Mouse (Mus musculus): Measurements from ENCODE around the gene Eid1. TPM values are rescaled to one million over a fixed set of nuclear protein-coding genes. Genes with fewer than 3 reads are reported as not detected.

Gene Eid1
- polyA plus RNA-seq, 1 experiment from 2014 or later: 135 TPM

GRCm38 (mm10) chr2:125655391-125655790, 17.5 kb upstream of the Eid1 start:
- Histone ChIP-seq H3K27ac (no peak overlapping the region), H3K9me3 (replicated peaks) (no peaks in the 10 kb centered on the region), H3K4me1 (peaks cover 3% of the 10 kb centered on the region), H3K4me3 (no peak overlapping the region), H3K27me3 (ENCODE audit: low read depth, poor library complexity, severe bottlenecking) (no peaks in the 10 kb centered on the region), H3K36me3 (no peaks in the 10 kb centered on the region)
- DNase-seq (ENCODE audit: low spot score): no peak
- 92% methylated on average over 9 of the region's 9 CpGs for WGBS

GRCm38 (mm10) chr2:125659823-125660536, 12.9 kb upstream of the Eid1 start:
- Histone ChIP-seq H3K4me1 (peaks cover 15% of the 10 kb centered on the region), H3K36me3 (no peaks in the 10 kb centered on the region), H3K4me3 (peak overlapping the region; percentile 47), H3K27ac (peak overlapping the region; percentile 78), H3K27me3 (ENCODE audit: low read depth, poor library complexity, severe bottlenecking) (no peaks in the 10 kb centered on the region), H3K9me3 (replicated peaks) (no peaks in the 10 kb centered on the region)
- DNase-seq (ENCODE audit: low spot score): peak; percentile 71
- 22% methylated on average over 10 of the region's 10 CpGs for WGBS

GRCm38 (mm10) chr2:125660537-125661130, 12.3 kb upstream of the Eid1 start:
- Histone ChIP-seq H3K9me3 (replicated peaks) (no peaks in the 10 kb centered on the region), H3K27me3 (ENCODE audit: low read depth, poor library complexity, severe bottlenecking) (no peaks in the 10 kb centered on the region), H3K27ac (peak overlapping the region; percentile 78), H3K36me3 (no peaks in the 10 kb centered on the region), H3K4me1 (peaks cover 15% of the 10 kb centered on the region), H3K4me3 (peak overlapping the region; percentile 47)
- 35% methylated on average over 20 of the region's 20 CpGs for WGBS
- peak; percentile 64 for DNase-seq (ENCODE audit: low spot score)

GRCm38 (mm10) chr2:125661156-125661555, 11.7 kb upstream of the Eid1 start:
- Histone ChIP-seq H3K4me3 (peak overlapping the region; percentile 47), H3K27ac (peak overlapping the region; percentile 78), H3K36me3 (no peaks in the 10 kb centered on the region), H3K9me3 (replicated peaks) (no peaks in the 10 kb centered on the region), H3K27me3 (ENCODE audit: low read depth, poor library complexity, severe bottlenecking) (no peaks in the 10 kb centered on the region), H3K4me1 (peaks cover 15% of the 10 kb centered on the region)
- 24% methylated on average over 4 of the region's 4 CpGs for WGBS
- no peak for DNase-seq (ENCODE audit: low spot score)

- 96% methylated on average over 3 of the region's 3 CpGs for WGBS
These were observed 10.4 kb upstream of the Eid1 start for GRCm38 (mm10) chr2:125662517-125662916.

GRCm38 (mm10) chr2:125665213-125665612, 7.7 kb upstream of the Eid1 start:
- Histone ChIP-seq H3K4me1 (peaks cover 19% of the 10 kb centered on the region), H3K27me3 (ENCODE audit: low read depth, poor library complexity, severe bottlenecking) (no peaks in the 10 kb centered on the region), H3K27ac (no peak overlapping the region), H3K36me3 (no peaks in the 10 kb centered on the region), H3K4me3 (no peak overlapping the region), H3K9me3 (replicated peaks) (no peaks in the 10 kb centered on the region)
- DNase-seq (ENCODE audit: low spot score): no peak
- 90% methylated on average over 5 of the region's 5 CpGs for WGBS

More at GRCm38 (mm10) chr2:125662517-125662916, 10.4 kb upstream of the Eid1 start:
- Histone ChIP-seq H3K4me3 (no peak overlapping the region), H3K9me3 (replicated peaks) (no peaks in the 10 kb centered on the region), H3K4me1 (peaks cover 21% of the 10 kb centered on the region), H3K36me3 (no peaks in the 10 kb centered on the region), H3K27me3 (ENCODE audit: low read depth, poor library complexity, severe bottlenecking) (no peaks in the 10 kb centered on the region), H3K27ac (no peak overlapping the region)
- no peak for DNase-seq (ENCODE audit: low spot score)

- Histone ChIP-seq H3K9me3 (replicated peaks) (no peaks in the 10 kb centered on the region), H3K4me1 (peaks cover 12% of the 10 kb centered on the region), H3K4me3 (no peak overlapping the region), H3K27me3 (ENCODE audit: low read depth, poor library complexity, severe bottlenecking) (no peaks in the 10 kb centered on the region), H3K27ac (no peak overlapping the region), H3K36me3 (no peaks in the 10 kb centered on the region)
- DNase-seq (ENCODE audit: low spot score): no peak
- WGBS: 89% methylated on average over 4 of the region's 4 CpGs
These were observed 7.0 kb upstream of the Eid1 start for GRCm38 (mm10) chr2:125665909-125666308.

GRCm38 (mm10) chr2:125666668-125667067, 6.2 kb upstream of the Eid1 start:
- Histone ChIP-seq H3K27me3 (ENCODE audit: low read depth, poor library complexity, severe bottlenecking) (no peaks in the 10 kb centered on the region), H3K36me3 (no peaks in the 10 kb centered on the region), H3K4me3 (no peak overlapping the region), H3K27ac (no peak overlapping the region), H3K4me1 (peaks cover 6% of the 10 kb centered on the region; the same call in 1 of the 2 replicates), H3K9me3 (replicated peaks) (no peaks in the 10 kb centered on the region)
- 89% methylated on average over 4 of the region's 4 CpGs for WGBS
- DNase-seq (ENCODE audit: low spot score): no peak

GRCm38 (mm10) chr2:125667184-125667583, 5.7 kb upstream of the Eid1 start:
- no peak for DNase-seq (ENCODE audit: low spot score)
- 69% methylated on average over 5 of the region's 5 CpGs for WGBS
- Histone ChIP-seq H3K4me3 (no peak overlapping the region), H3K27ac (no peak overlapping the region), H3K4me1 (peaks cover 6% of the 10 kb centered on the region; the same call in 1 of the 2 replicates), H3K36me3 (no peaks in the 10 kb centered on the region), H3K27me3 (ENCODE audit: low read depth, poor library complexity, severe bottlenecking) (no peaks in the 10 kb centered on the region), H3K9me3 (replicated peaks) (no peaks in the 10 kb centered on the region)

- Histone ChIP-seq H3K4me1 (peaks cover 6% of the 10 kb centered on the region; the same call in 1 of the 2 replicates), H3K36me3 (no peaks in the 10 kb centered on the region), H3K4me3 (no peak overlapping the region), H3K9me3 (replicated peaks) (no peaks in the 10 kb centered on the region), H3K27me3 (ENCODE audit: low read depth, poor library complexity, severe bottlenecking) (no peaks in the 10 kb centered on the region), H3K27ac (no peak overlapping the region)
- DNase-seq (ENCODE audit: low spot score): no peak
- 89% methylated on average over 7 of the region's 7 CpGs for WGBS
These were observed 5.2 kb upstream of the Eid1 start for GRCm38 (mm10) chr2:125667721-125668120.

GRCm38 (mm10) chr2:125670846-125671245, 2.0 kb upstream of the Eid1 start:
- H3K27me3 ChIP-seq (ENCODE audit: low read depth, poor library complexity, severe bottlenecking): no peaks in the 10 kb centered on the region
- H3K27ac ChIP-seq: no peak overlapping the region
- no peak overlapping the region for H3K4me3 ChIP-seq
- H3K9me3 ChIP-seq (replicated peaks): no peaks in the 10 kb centered on the region
- no peaks in the 10 kb centered on the region for H3K36me3 ChIP-seq
- DNase-seq (ENCODE audit: low spot score): no peak
- H3K4me1 ChIP-seq: peaks cover 19% of the 10 kb centered on the region
- 68% methylated on average over 1 of the region's 1 CpGs for WGBS

GRCm38 (mm10) chr2:125672568-125672956, 333 bp upstream of the Eid1 start:
- WGBS: 30% methylated on average over 8 of the region's 20 CpGs
- no peaks in the 10 kb centered on the region for H3K36me3 ChIP-seq
- peak overlapping the region; percentile 96 for H3K27ac ChIP-seq
- peak overlapping the region; percentile 89 for H3K4me3 ChIP-seq
- no peaks in the 10 kb centered on the region for H3K27me3 ChIP-seq (ENCODE audit: low read depth, poor library complexity, severe bottlenecking)
- DNase-seq (ENCODE audit: low spot score): no peak
- H3K9me3 ChIP-seq (replicated peaks): no peaks in the 10 kb centered on the region
- peaks cover 13% of the 10 kb centered on the region for H3K4me1 ChIP-seq

- H3K4me1 ChIP-seq: peaks cover 27% of the 10 kb centered on the region
- no peak overlapping the region for H3K4me3 ChIP-seq
- no peaks in the 10 kb centered on the region for H3K9me3 ChIP-seq (replicated peaks)
- peak; percentile 46 for DNase-seq (ENCODE audit: low spot score)
- 43% methylated on average over 9 of the region's 9 CpGs for WGBS
- H3K27me3 ChIP-seq (ENCODE audit: low read depth, poor library complexity, severe bottlenecking): no peaks in the 10 kb centered on the region
- H3K27ac ChIP-seq: no peak overlapping the region
- no peaks in the 10 kb centered on the region for H3K36me3 ChIP-seq
These were observed 8.9 kb downstream of the Eid1 start for GRCm38 (mm10) chr2:125681811-125682210.
